Mouse (Mus musculus) myocyte (in vitro differentiated cells): Measurements from ENCODE around the gene Ctsh. TPM values are rescaled to one million over a fixed set of nuclear protein-coding genes. Genes with fewer than 3 reads are reported as not detected.

Experiments
- H3K27me3 ChIP-seq: one replicate; pipeline ENCODE4 v1.6.1; 2011; ENCODE audit not compliant: control insufficient read depth, insufficient read depth, insufficient read length
- H3K36me3 ChIP-seq: one replicate; pipeline ENCODE4 v1.6.1; 2011; ENCODE audit not compliant: control insufficient read depth, insufficient read depth
- H3K4me2 ChIP-seq: one replicate; pipeline ENCODE4 v1.6.1; 2011; ENCODE audit warnings: low read depth, control low read depth
- H3K4me3 ChIP-seq: one replicate; pipeline ENCODE4 v1.5.1; 2011; ENCODE audit warnings: mild to moderate bottlenecking, control low read depth, moderate library complexity
- H3K79me2 ChIP-seq: one replicate; pipeline ENCODE4 v1.6.1; 2011; ENCODE audit not compliant: control insufficient read depth, insufficient read depth
- H3ac ChIP-seq: one replicate; pipeline ENCODE4 v1.6.1; 2011; ENCODE audit not compliant: control insufficient read depth, insufficient read length
- CEBPB ChIP-seq: IDR thresholded peaks from 2 replicates; pipeline ENCODE4 v1.6.1; 2011; ENCODE audit warnings: mild to moderate bottlenecking, moderate library complexity; ENCODE audit not compliant: poor library complexity, insufficient read depth, severe bottlenecking
- E2F4 ChIP-seq: IDR thresholded peaks from one replicate; pipeline ENCODE4 v1.6.1; 2011; ENCODE audit warnings: mild to moderate bottlenecking, control low read depth, moderate library complexity; ENCODE audit not compliant: insufficient read depth
- MAX ChIP-seq: IDR thresholded peaks from one replicate; pipeline ENCODE4 v1.6.1; 2011; ENCODE audit warnings: low read depth, mild to moderate bottlenecking, control low read depth
- MYOD1 ChIP-seq, 3 experiments: IDR thresholded peaks; one replicate each; pipeline ENCODE4 v1.6.1; 2011; ENCODE audit warnings: control low read depth in 2 of 3, low read depth in 2 of 3, mild to moderate bottlenecking in 2 of 3, moderate library complexity in 1 of 3; ENCODE audit not compliant: insufficient read length in 2 of 3, control insufficient read depth in 1 of 3
- MYOG ChIP-seq, 3 experiments: IDR thresholded peaks; one replicate each; pipeline ENCODE4 v1.6.1; 2011; ENCODE audit warnings: control low read depth in 2 of 3, low read depth in 2 of 3, mild to moderate bottlenecking in 2 of 3; ENCODE audit not compliant: insufficient read length in 2 of 3, control insufficient read depth in 1 of 3, insufficient read depth in 1 of 3
- POLR2A ChIP-seq: IDR thresholded peaks from one replicate; pipeline ENCODE4 v1.6.1; 2011; ENCODE audit warnings: low read depth, mild to moderate bottlenecking, control low read depth, moderate library complexity; ENCODE audit not compliant: insufficient read length
- POLR2AphosphoS2 ChIP-seq: IDR thresholded peaks from one replicate; pipeline ENCODE4 v1.6.1; 2011; ENCODE audit warnings: low read depth, control low read depth; ENCODE audit not compliant: insufficient read length
- REST ChIP-seq: IDR thresholded peaks from one replicate; pipeline ENCODE4 v1.6.1; 2011; ENCODE audit warnings: mild to moderate bottlenecking, control low read depth, moderate library complexity; ENCODE audit not compliant: insufficient read depth, insufficient read length
- SRF ChIP-seq: IDR thresholded peaks from one replicate; pipeline ENCODE4 v1.6.1; 2011; ENCODE audit warnings: low read depth; ENCODE audit not compliant: control insufficient read depth, insufficient read length
- TCF12 ChIP-seq: IDR thresholded peaks from one replicate; pipeline ENCODE4 v1.6.1; 2011; ENCODE audit warnings: mild to moderate bottlenecking, control low read depth; ENCODE audit not compliant: poor library complexity, insufficient read depth, severe bottlenecking
- TCF3 ChIP-seq: IDR thresholded peaks from one replicate; pipeline ENCODE4 v1.6.1; 2011; ENCODE audit warnings: low read depth, control low read depth; ENCODE audit not compliant: insufficient read length
- USF1 ChIP-seq: IDR thresholded peaks from one replicate; pipeline ENCODE4 v1.6.1; 2011; ENCODE audit warnings: low read depth, mild to moderate bottlenecking, control low read depth, moderate library complexity
- polyA plus RNA-seq: library from polyadenylated mRNA; unstranded; fragments of >200 nt; fragmentation: generic; extraction: Trizol; gene quantifications from one replicate; pipeline ENCODE4 v1.2.1, GENCODE M21; 2012; ENCODE audit warnings: missing spikeins

The Ctsh gene
- polyA plus RNA-seq, 1 experiment, result 3.5 TPM

DNA sequence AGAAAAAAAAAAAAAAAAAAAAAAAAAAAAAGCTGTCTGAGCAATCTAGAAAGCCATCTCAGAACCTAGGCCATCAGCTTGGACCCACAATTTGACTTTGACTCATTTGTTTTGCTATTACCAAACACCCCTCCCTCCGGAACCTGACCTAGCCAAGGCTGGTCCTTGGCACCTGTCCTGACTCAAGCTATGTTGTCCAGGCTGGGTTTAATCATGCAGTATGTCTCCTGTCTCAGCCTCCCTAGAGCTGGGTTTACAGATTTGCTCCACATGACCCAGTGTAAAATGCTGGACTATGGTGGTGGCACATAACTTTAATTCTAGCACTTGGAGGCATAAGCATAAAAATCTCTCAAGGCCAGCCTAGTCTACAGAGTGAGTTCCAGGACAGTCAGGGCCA, 29.0 kb downstream of the Ctsh start:
- H3K36me3 ChIP-seq, result peaks cover 10% of the 10 kb centered on the region
- no peaks in the 10 kb centered on the region for H3K27me3 ChIP-seq
- H3ac ChIP-seq, result no peak overlapping the region
- TF ChIP-seq CEBPB, result no peak
- peak; percentile 32 for TF ChIP-seq POLR2AphosphoS2
- no peaks in the 10 kb centered on the region for H3K79me2 ChIP-seq
- H3K4me2 ChIP-seq, result no peak overlapping the region
- no peak overlapping the region for H3K4me3 ChIP-seq

- no peak overlapping the region for H3ac ChIP-seq
- no peaks in the 10 kb centered on the region for H3K27me3 ChIP-seq
- H3K4me2 ChIP-seq, result no peak overlapping the region
- no peaks in the 10 kb centered on the region for H3K79me2 ChIP-seq
- H3K36me3 ChIP-seq, result peaks cover 21% of the 10 kb centered on the region
- H3K4me3 ChIP-seq, result no peak overlapping the region
- TF ChIP-seq POLR2A (no peak), MYOD1 (IDR thresholded peaks at IDR 0.05; ENCODE audit: control insufficient read depth in 1 of 3, insufficient read length in 2 of 3, low read depth in 2 of 3) (no peak), POLR2AphosphoS2 (peak; percentile 36), MAX (no peak)
Measured at GRCm38 (mm10) chr9:90084152-90084551, 30.2 kb downstream of the Ctsh start.

- no peak for TF ChIP-seq USF1
- peak in 2 of 3 experiments; percentile 56 to 57 for TF ChIP-seq MYOD1 (IDR thresholded peaks at IDR 0.05; ENCODE audit: control insufficient read depth in 1 of 3, insufficient read length in 2 of 3, low read depth in 2 of 3)
- no peak for TF ChIP-seq TCF3
- TF ChIP-seq CEBPB, result 0 out of 2 replicates have a peak, but pooled peaks have one; percentile 21
- no peak for TF ChIP-seq SRF
- no peak for TF ChIP-seq E2F4
- peak; percentile 46 for TF ChIP-seq POLR2AphosphoS2
- TF ChIP-seq MYOG (IDR thresholded peaks at IDR 0.05; ENCODE audit: control insufficient read depth in 1 of 3, insufficient read depth in 1 of 3, insufficient read length in 2 of 3, low read depth in 2 of 3), result peak in 2 of 3 experiments; percentile 12 to 16
- H3K4me2 ChIP-seq, result no peak overlapping the region
- no peak overlapping the region for H3ac ChIP-seq
- no peaks in the 10 kb centered on the region for H3K79me2 ChIP-seq
- no peaks in the 10 kb centered on the region for H3K27me3 ChIP-seq
- H3K4me3 ChIP-seq, result no peak overlapping the region
- peaks cover 28% of the 10 kb centered on the region for H3K36me3 ChIP-seq
Measured at GRCm38 (mm10) chr9:90084766-90085468, 31.0 kb downstream of the Ctsh start.

DNA sequence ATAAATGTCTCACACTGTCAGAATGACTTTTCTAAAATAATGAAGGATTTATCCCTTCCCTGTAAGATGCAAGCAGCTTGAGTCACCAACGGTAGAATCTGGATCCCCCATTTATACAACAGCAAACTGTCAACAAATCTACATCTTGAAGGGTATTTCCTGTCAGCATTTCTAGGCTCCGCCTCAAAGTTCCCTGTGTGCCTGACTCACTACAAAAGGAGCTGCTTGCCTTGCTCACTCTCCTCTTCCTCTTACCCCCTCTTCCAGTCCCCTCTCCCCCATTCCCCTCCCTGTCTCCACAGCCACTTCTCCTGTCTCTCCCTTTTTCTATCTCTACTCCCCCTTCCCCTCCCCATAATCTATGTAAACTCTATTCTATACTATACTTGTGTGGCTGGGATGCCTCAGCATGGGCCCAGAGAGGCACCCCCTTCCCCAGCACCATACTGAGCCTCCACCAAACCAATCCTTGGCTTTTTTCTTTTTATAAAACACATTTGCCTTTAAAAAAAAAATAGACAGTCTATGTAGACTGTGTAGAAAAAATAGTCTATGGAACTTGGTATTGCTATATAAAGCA, 34.0 kb downstream of the Ctsh start:
- Histone ChIP-seq H3K27me3 (no peaks in the 10 kb centered on the region), H3K36me3 (peaks cover 52% of the 10 kb centered on the region)
- TF ChIP-seq POLR2AphosphoS2 (peak; percentile 56), USF1 (no peak)

DNA sequence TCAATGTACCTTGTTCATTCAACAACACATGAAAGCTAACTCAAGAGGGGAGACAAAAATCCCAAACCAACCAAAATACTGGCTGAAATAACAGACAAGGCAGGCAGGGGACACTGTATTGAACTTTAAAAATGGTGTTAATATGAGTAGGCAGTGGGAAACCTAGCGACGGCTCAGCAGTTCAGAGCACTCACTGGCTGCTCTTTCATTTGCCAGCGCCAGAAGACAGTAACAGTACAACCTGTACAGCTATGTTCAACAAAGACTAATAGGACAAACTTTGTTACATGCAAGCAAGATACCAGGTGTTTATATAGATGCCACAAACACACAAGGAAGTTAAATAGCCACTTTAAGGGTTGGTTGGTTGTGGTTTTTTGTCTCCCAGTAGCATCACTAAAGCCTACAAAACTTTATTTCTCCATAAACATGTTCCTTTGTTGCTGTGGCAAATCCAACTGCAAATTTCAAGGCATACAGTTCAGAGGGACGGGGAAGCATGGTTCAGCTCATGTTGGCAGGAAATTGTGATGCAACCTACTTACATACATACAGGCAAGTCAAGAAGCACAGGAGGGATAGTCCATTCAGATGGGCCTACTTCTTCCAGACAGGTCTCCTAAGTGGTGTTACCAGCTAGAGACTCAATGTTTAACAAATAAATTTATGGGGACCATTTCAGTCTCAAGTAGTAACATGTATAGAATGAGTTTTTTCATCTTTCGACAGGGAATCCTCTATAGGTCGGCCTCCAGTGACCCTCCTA, 35.6 kb downstream of the Ctsh start:
- no peak overlapping the region for H3K4me2 ChIP-seq
- H3K79me2 ChIP-seq, result no peaks in the 10 kb centered on the region
- no peak overlapping the region for H3ac ChIP-seq
- no peak overlapping the region for H3K4me3 ChIP-seq
- no peaks in the 10 kb centered on the region for H3K27me3 ChIP-seq
- H3K36me3 ChIP-seq, result peaks cover 66% of the 10 kb centered on the region
- TF ChIP-seq E2F4, result no peak
- TF ChIP-seq SRF, result no peak

More for the DNA sequence above, 34.0 kb downstream of the Ctsh start:
- Histone ChIP-seq H3ac (no peak overlapping the region), H3K4me3 (no peak overlapping the region), H3K4me2 (no peak overlapping the region), H3K79me2 (no peaks in the 10 kb centered on the region)

DNA sequence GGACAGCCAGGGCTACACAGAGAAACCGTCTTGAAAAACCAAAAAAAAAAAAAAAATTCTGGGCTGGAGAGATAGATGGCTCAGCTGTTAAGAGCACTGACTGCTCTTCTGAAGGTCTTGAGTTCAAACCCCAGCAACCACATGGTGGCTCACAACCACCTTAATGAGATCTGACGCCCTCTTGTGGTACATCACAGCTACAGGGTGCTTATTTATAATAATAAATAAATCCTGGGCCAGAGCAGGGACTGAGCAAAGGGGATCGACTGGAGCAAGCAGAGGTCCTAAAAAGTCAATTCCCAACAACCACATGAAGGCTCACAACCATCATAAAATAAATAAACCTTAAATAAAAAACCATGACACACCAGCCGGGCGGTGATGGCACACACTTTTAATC, 45.0 kb downstream of the Ctsh start:
- no peak for TF ChIP-seq MYOG (IDR thresholded peaks at IDR 0.05; ENCODE audit: control insufficient read depth in 1 of 3, insufficient read depth in 1 of 3, insufficient read length in 2 of 3, low read depth in 2 of 3)
- no peak for TF ChIP-seq USF1
- TF ChIP-seq SRF, result no peak
- TF ChIP-seq REST, result no peak
- no peak for TF ChIP-seq MYOD1 (IDR thresholded peaks at IDR 0.05; ENCODE audit: control insufficient read depth in 1 of 3, insufficient read length in 2 of 3, low read depth in 2 of 3)
- TF ChIP-seq POLR2A, result no peak
- TF ChIP-seq TCF3, result no peak
- TF ChIP-seq MAX, result no peak
- TF ChIP-seq TCF12, result no peak
- no peak for TF ChIP-seq POLR2AphosphoS2
- no peak for TF ChIP-seq CEBPB
- no peak for TF ChIP-seq E2F4
- Histone ChIP-seq H3ac (no peak overlapping the region), H3K4me3 (no peak overlapping the region), H3K36me3 (peaks cover 84% of the 10 kb centered on the region), H3K4me2 (no peak overlapping the region), H3K79me2 (peaks cover 44% of the 10 kb centered on the region), H3K27me3 (no peaks in the 10 kb centered on the region)
